Mouse (Mus musculus) embryonic facial prominence, embryonic 12.5 days (tissue): Measurements from ENCODE around the gene Rell1. TPM values are rescaled to one million over a fixed set of nuclear protein-coding genes. Genes with fewer than 3 reads are reported as not detected.

Experiments used
- ATAC-seq: fragments of 200-750 bp; cut with Nextera tagmentation; 2 replicates; pipeline ENCODE4 v1.8.0; 2017; ENCODE audit not compliant: insufficient number of reproducible peaks, insufficient read depth, low FRiP score, low TSS enrichment
- H3K27ac ChIP-seq: fragments of 300-500 bp; sonication (generic); 2 replicates; pipeline ENCODE4 v1.5.1; 2016; ENCODE audit warnings: mild to moderate bottlenecking
- H3K27me3 ChIP-seq: fragments of 300-500 bp; sonication (generic); 2 replicates; pipeline ENCODE4 v1.6.1; 2016; ENCODE audit warnings: mild to moderate bottlenecking, moderate library complexity
- H3K36me3 ChIP-seq: fragments of 300-500 bp; sonication (generic); 2 replicates; pipeline ENCODE4 v1.6.1; 2016; ENCODE audit warnings: mild to moderate bottlenecking
- H3K4me1 ChIP-seq: fragments of 300-500 bp; sonication (generic); 2 replicates; pipeline ENCODE4 v1.6.1; 2016
- H3K4me2 ChIP-seq: fragments of 300-500 bp; sonication (generic); replicated peaks from 2 replicates; pipeline ENCODE4 v1.6.1; 2016; ENCODE audit warnings: mild to moderate bottlenecking, moderate library complexity
- H3K4me3 ChIP-seq: fragments of 300-500 bp; sonication (generic); 2 replicates; pipeline ENCODE4 v1.5.1; 2016; ENCODE audit warnings: mild to moderate bottlenecking
- H3K9ac ChIP-seq: fragments of 300-500 bp; sonication (generic); 2 replicates; pipeline ENCODE4 v1.6.1; 2016; ENCODE audit warnings: mild to moderate bottlenecking, moderate library complexity
- H3K9me3 ChIP-seq: fragments of 300-500 bp; sonication (generic); 2 replicates; pipeline ENCODE4 v1.6.1; 2016; ENCODE audit warnings: mild to moderate bottlenecking, moderate library complexity
- WGBS: fragments of 180-500 bp; shearing (Covaris S2); methylation state at CpG from one replicate; pipeline ENCODE4 v1.1.7; 2016; 5-methylcytosine and 5-hydroxymethylcytosine counted together
- polyA plus RNA-seq: library from polyadenylated mRNA; unstranded; fragments of >200 nt; fragmentation: Nextera tagmentation; extraction: Ambion mirVana; gene quantifications from 2 replicates; pipeline ENCODE4 v1.2.1, GENCODE M21; 2016

The Rell1 gene
- polyA plus RNA-seq, result 19.5 and 22.1 TPM in 2 replicates

- H3K9me3 ChIP-seq, result no peaks in the 10 kb centered on the region
- WGBS, result under 1% methylated on average over 78 of the region's 85 CpGs
- H3K4me1 ChIP-seq, result peaks cover 20% of the 10 kb centered on the region
- peak; percentile 97 for ATAC-seq
- H3K27me3 ChIP-seq, result no peaks in the 10 kb centered on the region
- peak within 1 kb of the TSS; percentile 72 for H3K4me3 ChIP-seq
- peak within 1 kb of the TSS; percentile 75 for H3K27ac ChIP-seq
- no peaks in the 10 kb centered on the region for H3K36me3 ChIP-seq
- peak within 1 kb of the TSS; percentile 63 for H3K4me2 ChIP-seq
- H3K9ac ChIP-seq, result peak within 1 kb of the TSS; percentile 73
Observed at GRCm38 (mm10) chr5:63968443-63969415, at the start of gene Rell1. Gene Rell1 (minus strand): TSS chr5:63968897.

- no peak overlapping the region for H3K9ac ChIP-seq
- no peak overlapping the region for H3K4me2 ChIP-seq
- WGBS, result 40% methylated on average over 13 of the region's 13 CpGs
- H3K4me1 ChIP-seq, result no peaks in the 10 kb centered on the region
- H3K27ac ChIP-seq, result no peak overlapping the region
- H3K36me3 ChIP-seq, result no peaks in the 10 kb centered on the region
- no peaks in the 10 kb centered on the region for H3K9me3 ChIP-seq
- no peaks in the 10 kb centered on the region for H3K27me3 ChIP-seq
- no peak for ATAC-seq
- H3K4me3 ChIP-seq, result no peak overlapping the region
Observed at GRCm38 (mm10) chr5:64012596-64013366, 44.1 kb upstream of the Rell1 start.

- Histone ChIP-seq H3K9ac (no peak overlapping the region), H3K27me3 (no peaks in the 10 kb centered on the region), H3K36me3 (no peaks in the 10 kb centered on the region), H3K4me2 (no peak overlapping the region), H3K4me3 (no peak overlapping the region), H3K4me1 (no peaks in the 10 kb centered on the region), H3K9me3 (no peaks in the 10 kb centered on the region), H3K27ac (no peak overlapping the region)
- WGBS, result 80% methylated on average over 4 of the region's 4 CpGs
- ATAC-seq, result no peak
Observed at GRCm38 (mm10) chr5:64006548-64006947, 37.9 kb upstream of the Rell1 start.

GRCm38 (mm10) chr5:64003302-64003701 is 34.6 kb upstream of the Rell1 start:
- Histone ChIP-seq H3K27me3 (no peaks in the 10 kb centered on the region), H3K9ac (no peak overlapping the region), H3K36me3 (no peaks in the 10 kb centered on the region), H3K4me1 (no peaks in the 10 kb centered on the region), H3K4me3 (no peak overlapping the region), H3K27ac (no peak overlapping the region), H3K4me2 (no peak overlapping the region), H3K9me3 (no peaks in the 10 kb centered on the region)
- 85% methylated on average over 8 of the region's 8 CpGs for WGBS
- no peak for ATAC-seq

GRCm38 (mm10) chr5:63993865-63994264 is 25.2 kb upstream of the Rell1 start:
- 50% methylated on average over 3 of the region's 3 CpGs for WGBS
- Histone ChIP-seq H3K9ac (no peak overlapping the region), H3K4me2 (no peak overlapping the region), H3K27ac (no peak overlapping the region), H3K27me3 (no peaks in the 10 kb centered on the region), H3K36me3 (no peaks in the 10 kb centered on the region), H3K9me3 (no peaks in the 10 kb centered on the region), H3K4me1 (no peaks in the 10 kb centered on the region), H3K4me3 (no peak overlapping the region)
- ATAC-seq, result no peak

GRCm38 (mm10) chr5:63990675-63991074 is 22.0 kb upstream of the Rell1 start:
- no peak overlapping the region for H3K27ac ChIP-seq
- H3K9ac ChIP-seq, result no peak overlapping the region
- H3K4me2 ChIP-seq, result no peak overlapping the region
- H3K9me3 ChIP-seq, result no peaks in the 10 kb centered on the region
- no peak for ATAC-seq
- no peak overlapping the region for H3K4me3 ChIP-seq
- H3K36me3 ChIP-seq, result no peaks in the 10 kb centered on the region
- WGBS, result 90% methylated on average over 3 of the region's 3 CpGs
- H3K4me1 ChIP-seq, result no peaks in the 10 kb centered on the region
- H3K27me3 ChIP-seq, result no peaks in the 10 kb centered on the region

- 87% methylated on average over 6 of the region's 6 CpGs for WGBS
- Histone ChIP-seq H3K9me3 (no peaks in the 10 kb centered on the region), H3K9ac (no peak overlapping the region), H3K4me3 (no peak overlapping the region), H3K27ac (no peak overlapping the region), H3K4me1 (no peaks in the 10 kb centered on the region), H3K27me3 (no peaks in the 10 kb centered on the region), H3K36me3 (no peaks in the 10 kb centered on the region), H3K4me2 (no peak overlapping the region)
- no peak for ATAC-seq
Observed at GRCm38 (mm10) chr5:63986337-63986736, 17.6 kb upstream of the Rell1 start.

GRCm38 (mm10) chr5:63982296-63982695 is 13.6 kb upstream of the Rell1 start:
- H3K27ac ChIP-seq, result no peak overlapping the region
- ATAC-seq, result no peak
- no peak overlapping the region for H3K4me2 ChIP-seq
- H3K36me3 ChIP-seq, result no peaks in the 10 kb centered on the region
- H3K4me3 ChIP-seq, result no peak overlapping the region
- no peak overlapping the region for H3K9ac ChIP-seq
- H3K4me1 ChIP-seq, result no peaks in the 10 kb centered on the region
- 78% methylated on average over 11 of the region's 11 CpGs for WGBS
- no peaks in the 10 kb centered on the region for H3K9me3 ChIP-seq
- no peaks in the 10 kb centered on the region for H3K27me3 ChIP-seq

GRCm38 (mm10) chr5:63970991-63971390 is 2.3 kb upstream of the Rell1 start:
- peaks cover 20% of the 10 kb centered on the region for H3K4me1 ChIP-seq
- ATAC-seq, result no peak
- no peak overlapping the region for H3K9ac ChIP-seq
- H3K27me3 ChIP-seq, result no peaks in the 10 kb centered on the region
- no peaks in the 10 kb centered on the region for H3K36me3 ChIP-seq
- H3K27ac ChIP-seq, result no peak overlapping the region
- 54% methylated on average over 2 of the region's 2 CpGs for WGBS
- H3K4me3 ChIP-seq, result no peak overlapping the region
- H3K4me2 ChIP-seq, result no peak overlapping the region
- H3K9me3 ChIP-seq, result no peaks in the 10 kb centered on the region

- no peaks in the 10 kb centered on the region for H3K9me3 ChIP-seq
- peak overlapping the region; percentile 19; the same call in 1 of the 2 replicates for H3K27ac ChIP-seq
- H3K36me3 ChIP-seq, result no peaks in the 10 kb centered on the region
- no peak overlapping the region for H3K9ac ChIP-seq
- peaks cover 20% of the 10 kb centered on the region for H3K4me1 ChIP-seq
- H3K4me3 ChIP-seq, result no peak overlapping the region
- ATAC-seq, result no peak
- H3K27me3 ChIP-seq, result no peaks in the 10 kb centered on the region
- WGBS, result 12% methylated on average over 7 of the region's 7 CpGs
- no peak overlapping the region for H3K4me2 ChIP-seq
Observed at GRCm38 (mm10) chr5:63970281-63970732, 1.6 kb upstream of the Rell1 start.

- Histone ChIP-seq H3K4me1 (peaks cover 20% of the 10 kb centered on the region), H3K36me3 (no peaks in the 10 kb centered on the region), H3K27ac (peak overlapping the region; percentile 54), H3K4me3 (peak overlapping the region; percentile 72; the same call in 1 of the 2 replicates), H3K9ac (no peak overlapping the region), H3K4me2 (peak overlapping the region; percentile 63), H3K27me3 (no peaks in the 10 kb centered on the region), H3K9me3 (no peaks in the 10 kb centered on the region)
- ATAC-seq, result no peak
- 25% methylated on average over 5 of the region's 5 CpGs for WGBS
Observed at GRCm38 (mm10) chr5:63969476-63970112, 897 bp upstream of the Rell1 start.
